Mouse (Mus musculus): ENCODE results near the gene Cldn24. TPM values are rescaled to one million over a fixed set of nuclear protein-coding genes. Genes with fewer than 3 reads are reported as not detected.
A peak's percentile ranks its signal among the peaks of the same experiment; 100 is the strongest.

The Cldn24 gene
- total and polyA plus RNA-seq, 2 experiments from 2014 or later, result not detected

GRCm38 (mm10) chr8:47847161-47847560, 25.2 kb downstream of the Cldn24 start:
- TF ChIP-seq CTCF (IDR thresholded peaks at IDR 0.05; ENCODE audit: low read depth), result no peak
- no peak for ATAC-seq
- no peak overlapping the region for H3K9ac ChIP-seq
- H3K36me3 ChIP-seq (ENCODE audit: insufficient read depth), result peaks cover 17% of the 10 kb centered on the region; the same call in 1 of the 2 replicates
- H3K4me3 ChIP-seq (ENCODE audit: low read depth, low read length), result no peak overlapping the region
- 0 out of 2 replicates have a peak, but pooled peaks cover 2% of the 10 kb centered on the region for H3K4me1 ChIP-seq (ENCODE audit: insufficient read depth)
- H3K4me2 ChIP-seq (ENCODE audit: low read depth), result no peak overlapping the region
- 89% methylated on average over 14 of the region's 14 CpGs for WGBS
- H3K9me3 ChIP-seq (ENCODE audit: low read length), result no peaks in the 10 kb centered on the region
- no peak for DNase-seq
- no peak overlapping the region for H3K27ac ChIP-seq (ENCODE audit: low read depth, low read length)
- H3K27me3 ChIP-seq (ENCODE audit: insufficient read depth, low read length), result no peaks in the 10 kb centered on the region

- WGBS, result 95% methylated on average over 6 of the region's 6 CpGs
- Histone ChIP-seq H3K4me3 (ENCODE audit: low read depth, low read length) (no peak overlapping the region), H3K4me1 (ENCODE audit: insufficient read depth) (0 out of 2 replicates have a peak, but pooled peaks cover 2% of the 10 kb centered on the region), H3K9me3 (ENCODE audit: low read length) (no peaks in the 10 kb centered on the region), H3K36me3 (ENCODE audit: insufficient read depth) (peaks cover 17% of the 10 kb centered on the region; the same call in 1 of the 2 replicates), H3K4me2 (ENCODE audit: low read depth) (no peak overlapping the region), H3K27ac (ENCODE audit: low read depth, low read length) (no peak overlapping the region), H3K9ac (no peak overlapping the region), H3K27me3 (ENCODE audit: insufficient read depth, low read length) (no peaks in the 10 kb centered on the region)
- DNase-seq (no peak), ATAC-seq (no peak)
- TF ChIP-seq CTCF (IDR thresholded peaks at IDR 0.05; ENCODE audit: low read depth), result no peak
Observed at GRCm38 (mm10) chr8:47847931-47848330, 26.0 kb downstream of the Cldn24 start.

- 83% methylated on average over 8 of the region's 8 CpGs for WGBS
Observed at GRCm38 (mm10) chr8:47849842-47850241, 27.9 kb downstream of the Cldn24 start.

GRCm38 (mm10) chr8:47851824-47852502, 30.0 kb downstream of the Cldn24 start:
- no peak for TF ChIP-seq CTCF (IDR thresholded peaks at IDR 0.05; ENCODE audit: low read depth)
- Histone ChIP-seq H3K4me3 (ENCODE audit: low read depth, low read length) (no peak overlapping the region), H3K9ac (no peak overlapping the region), H3K27me3 (ENCODE audit: insufficient read depth, low read length) (no peaks in the 10 kb centered on the region), H3K9me3 (ENCODE audit: low read length) (no peaks in the 10 kb centered on the region), H3K4me1 (ENCODE audit: insufficient read depth) (0 out of 2 replicates have a peak, but pooled peaks cover 2% of the 10 kb centered on the region), H3K27ac (ENCODE audit: low read depth, low read length) (no peak overlapping the region), H3K4me2 (ENCODE audit: low read depth) (no peak overlapping the region), H3K36me3 (ENCODE audit: insufficient read depth) (peaks cover 15% of the 10 kb centered on the region; the same call in 1 of the 2 replicates)
- ATAC-seq (peak; percentile 29; the same call in 1 of the 2 replicates), DNase-seq (no peak)
- 62% methylated on average over 12 of the region's 12 CpGs for WGBS

More at GRCm38 (mm10) chr8:47849842-47850241, 27.9 kb downstream of the Cldn24 start:
- peak; percentile 37; the same call in 1 of the 2 replicates for TF ChIP-seq CTCF (IDR thresholded peaks at IDR 0.05; ENCODE audit: low read depth)
- DNase-seq (no peak), ATAC-seq (no peak)
- H3K4me1 ChIP-seq (ENCODE audit: insufficient read depth), result 0 out of 2 replicates have a peak, but pooled peaks cover 2% of the 10 kb centered on the region
- H3K9me3 ChIP-seq (ENCODE audit: low read length), result no peaks in the 10 kb centered on the region
- no peak overlapping the region for H3K4me2 ChIP-seq (ENCODE audit: low read depth)
- no peak overlapping the region for H3K27ac ChIP-seq (ENCODE audit: low read depth, low read length)
- no peak overlapping the region for H3K9ac ChIP-seq
- H3K36me3 ChIP-seq (ENCODE audit: insufficient read depth), result peaks cover 15% of the 10 kb centered on the region; the same call in 1 of the 2 replicates
- no peaks in the 10 kb centered on the region for H3K27me3 ChIP-seq (ENCODE audit: insufficient read depth, low read length)
- no peak overlapping the region for H3K4me3 ChIP-seq (ENCODE audit: low read depth, low read length)

GRCm38 (mm10) chr8:47852737-47853136, 30.8 kb downstream of the Cldn24 start:
- no peak overlapping the region for H3K4me2 ChIP-seq (ENCODE audit: low read depth)
- no peak overlapping the region for H3K9ac ChIP-seq
- H3K4me1 ChIP-seq (ENCODE audit: insufficient read depth), result 0 out of 2 replicates have a peak, but pooled peaks cover 2% of the 10 kb centered on the region
- no peaks in the 10 kb centered on the region for H3K9me3 ChIP-seq (ENCODE audit: low read length)
- no peaks in the 10 kb centered on the region for H3K27me3 ChIP-seq (ENCODE audit: insufficient read depth, low read length)
- WGBS, result 92% methylated on average over 5 of the region's 5 CpGs
- no peak overlapping the region for H3K27ac ChIP-seq (ENCODE audit: low read depth, low read length)
- no peak for ATAC-seq
- TF ChIP-seq CTCF (IDR thresholded peaks at IDR 0.05; ENCODE audit: low read depth), result no peak
- peaks cover 9% of the 10 kb centered on the region; the same call in 1 of the 2 replicates for H3K36me3 ChIP-seq (ENCODE audit: insufficient read depth)
- no peak overlapping the region for H3K4me3 ChIP-seq (ENCODE audit: low read depth, low read length)
- no peak for DNase-seq

- WGBS, result 88% methylated on average over 5 of the region's 5 CpGs
- H3K4me1 ChIP-seq (ENCODE audit: insufficient read depth), result 0 out of 2 replicates have a peak, but pooled peaks cover 2% of the 10 kb centered on the region
- TF ChIP-seq CTCF (IDR thresholded peaks at IDR 0.05; ENCODE audit: low read depth), result no peak
- H3K9me3 ChIP-seq (ENCODE audit: low read length), result no peaks in the 10 kb centered on the region
- H3K4me3 ChIP-seq (ENCODE audit: low read depth, low read length), result no peak overlapping the region
- no peaks in the 10 kb centered on the region for H3K27me3 ChIP-seq (ENCODE audit: insufficient read depth, low read length)
- DNase-seq (no peak), ATAC-seq (no peak)
- no peak overlapping the region for H3K4me2 ChIP-seq (ENCODE audit: low read depth)
- no peak overlapping the region for H3K9ac ChIP-seq
- H3K27ac ChIP-seq (ENCODE audit: low read depth, low read length), result no peak overlapping the region
- H3K36me3 ChIP-seq (ENCODE audit: insufficient read depth), result peaks cover 7% of the 10 kb centered on the region; the same call in 1 of the 2 replicates
Observed at GRCm38 (mm10) chr8:47853356-47853755, 31.4 kb downstream of the Cldn24 start.

- 83% methylated on average over 12 of the region's 12 CpGs for WGBS
- H3K27ac ChIP-seq (ENCODE audit: low read depth, low read length), result no peak overlapping the region
- H3K4me3 ChIP-seq (ENCODE audit: low read depth, low read length), result no peak overlapping the region
- TF ChIP-seq CTCF (IDR thresholded peaks at IDR 0.05; ENCODE audit: low read depth), result no peak
- no peak overlapping the region for H3K4me2 ChIP-seq (ENCODE audit: low read depth)
- no peaks in the 10 kb centered on the region for H3K27me3 ChIP-seq (ENCODE audit: insufficient read depth, low read length)
- H3K4me1 ChIP-seq (ENCODE audit: insufficient read depth), result no peaks in the 10 kb centered on the region
- H3K36me3 ChIP-seq (ENCODE audit: insufficient read depth), result no peaks in the 10 kb centered on the region
- H3K9me3 ChIP-seq (ENCODE audit: low read length), result no peaks in the 10 kb centered on the region
- peak; percentile 45 for ATAC-seq
- DNase-seq, result no peak
- H3K9ac ChIP-seq, result no peak overlapping the region
Observed at GRCm38 (mm10) chr8:47859259-47859658, 37.3 kb downstream of the Cldn24 start.

Data from forebrain, postnatal 0 days (tissue).